Mouse (Mus musculus): ENCODE data around the gene 1700102P08Rik. TPM values are rescaled to one million over a fixed set of nuclear protein-coding genes. Genes with fewer than 3 reads are reported as not detected.
A peak's percentile ranks its signal among the peaks of the same experiment; 100 is the strongest.

The 1700102P08Rik gene
- 2.3 and 3.2 TPM in 2 replicates for polyA plus RNA-seq (2012; rRNA removed)

- no peak for DNase-seq (ENCODE audit: low read depth)
- TF ChIP-seq POLR2A (IDR thresholded peaks at IDR 0.05; ENCODE audit: borderline replicate concordance, extremely low read depth, insufficient read depth, insufficient read length, poor library complexity, severe bottlenecking) (no peak), CTCF (IDR thresholded peaks at IDR 0.05; ENCODE audit: borderline replicate concordance, extremely low read depth, insufficient read depth, insufficient read length) (no peak)
Measured at GRCm38 (mm10) chr9:108392676-108393075, at the start of gene 1700102P08Rik. Gene 1700102P08Rik (plus strand): TSS chr9:108392805.

DNA sequence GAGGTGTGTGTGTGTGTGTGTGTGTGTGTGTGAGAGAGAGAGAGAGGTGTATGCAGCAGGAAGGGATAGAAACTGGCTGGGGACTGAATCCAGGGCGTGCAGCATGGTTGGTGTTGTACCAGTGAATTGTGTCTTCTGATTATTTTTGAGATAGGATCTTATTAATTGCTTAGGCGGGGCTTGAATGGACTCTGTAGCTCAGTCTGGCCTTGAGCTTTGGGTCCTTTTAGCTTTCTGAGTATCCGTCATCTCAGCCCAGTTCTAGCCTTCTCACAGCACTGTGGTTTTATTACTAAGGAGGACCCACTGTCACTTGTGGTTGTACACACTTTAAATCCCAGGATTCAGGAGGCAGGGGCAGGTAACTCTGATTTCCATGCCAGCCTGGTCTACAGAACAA, 49.3 kb upstream of the 1700102P08Rik start:
- TF ChIP-seq CTCF (IDR thresholded peaks at IDR 0.05; ENCODE audit: borderline replicate concordance, extremely low read depth, insufficient read depth, insufficient read length) (no peak), POLR2A (IDR thresholded peaks at IDR 0.05; ENCODE audit: borderline replicate concordance, extremely low read depth, insufficient read depth, insufficient read length, poor library complexity, severe bottlenecking) (no peak)
- no peak for DNase-seq (ENCODE audit: low read depth)

DNA sequence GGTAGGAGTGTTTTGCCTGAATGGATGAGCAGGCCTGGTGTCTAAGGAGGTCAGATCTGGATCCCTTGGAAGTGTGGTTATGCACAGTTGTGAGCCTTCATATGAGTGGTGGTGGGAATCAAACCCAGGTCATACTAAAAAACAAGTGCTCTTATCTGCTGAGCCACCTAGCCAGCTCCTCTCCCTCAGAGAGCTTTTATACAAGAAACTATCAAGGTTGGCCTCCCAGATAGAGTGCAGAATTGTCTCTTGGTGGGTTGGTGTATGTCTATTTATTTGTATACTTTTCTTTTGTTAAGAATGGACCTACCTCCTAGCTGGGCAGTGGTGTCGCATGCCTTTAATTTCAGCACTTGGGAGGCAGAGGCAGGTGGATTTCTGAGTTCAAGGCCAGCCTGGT, 48.8 kb upstream of the 1700102P08Rik start:
- TF ChIP-seq CTCF (IDR thresholded peaks at IDR 0.05; ENCODE audit: borderline replicate concordance, extremely low read depth, insufficient read depth, insufficient read length): no peak
- TF ChIP-seq POLR2A (IDR thresholded peaks at IDR 0.05; ENCODE audit: borderline replicate concordance, extremely low read depth, insufficient read depth, insufficient read length, poor library complexity, severe bottlenecking): no peak
- DNase-seq (ENCODE audit: low read depth): no peak

- no peak for TF ChIP-seq POLR2A (IDR thresholded peaks at IDR 0.05; ENCODE audit: borderline replicate concordance, extremely low read depth, insufficient read depth, insufficient read length, poor library complexity, severe bottlenecking)
- no peak for TF ChIP-seq CTCF (IDR thresholded peaks at IDR 0.05; ENCODE audit: borderline replicate concordance, extremely low read depth, insufficient read depth, insufficient read length)
- DNase-seq (ENCODE audit: low read depth): no peak
Measured at GRCm38 (mm10) chr9:108344471-108344870, 48.1 kb upstream of the 1700102P08Rik start.

DNA sequence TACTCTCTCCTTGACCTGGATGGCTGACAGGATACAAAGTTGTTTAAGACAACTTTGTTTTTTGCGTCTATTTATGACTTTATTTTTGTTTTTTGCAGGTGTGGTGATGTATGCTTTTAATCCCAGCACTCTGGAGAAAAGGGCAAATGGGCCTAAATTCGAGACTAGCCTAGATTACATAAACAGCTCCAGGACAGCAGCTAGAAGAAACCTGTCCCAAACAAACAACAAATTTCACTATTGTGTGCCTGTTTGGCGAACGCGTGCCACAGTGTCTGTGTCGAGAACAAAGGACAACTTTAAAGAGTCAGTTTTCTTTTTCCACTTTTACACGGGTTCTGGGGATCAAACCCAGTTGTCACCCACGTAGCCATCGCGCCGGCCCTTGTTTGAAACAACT, 45.6 kb upstream of the 1700102P08Rik start:
- no peak for DNase-seq (ENCODE audit: low read depth)
- TF ChIP-seq POLR2A (IDR thresholded peaks at IDR 0.05; ENCODE audit: borderline replicate concordance, extremely low read depth, insufficient read depth, insufficient read length, poor library complexity, severe bottlenecking): no peak
- TF ChIP-seq CTCF (IDR thresholded peaks at IDR 0.05; ENCODE audit: borderline replicate concordance, extremely low read depth, insufficient read depth, insufficient read length): no peak

DNA sequence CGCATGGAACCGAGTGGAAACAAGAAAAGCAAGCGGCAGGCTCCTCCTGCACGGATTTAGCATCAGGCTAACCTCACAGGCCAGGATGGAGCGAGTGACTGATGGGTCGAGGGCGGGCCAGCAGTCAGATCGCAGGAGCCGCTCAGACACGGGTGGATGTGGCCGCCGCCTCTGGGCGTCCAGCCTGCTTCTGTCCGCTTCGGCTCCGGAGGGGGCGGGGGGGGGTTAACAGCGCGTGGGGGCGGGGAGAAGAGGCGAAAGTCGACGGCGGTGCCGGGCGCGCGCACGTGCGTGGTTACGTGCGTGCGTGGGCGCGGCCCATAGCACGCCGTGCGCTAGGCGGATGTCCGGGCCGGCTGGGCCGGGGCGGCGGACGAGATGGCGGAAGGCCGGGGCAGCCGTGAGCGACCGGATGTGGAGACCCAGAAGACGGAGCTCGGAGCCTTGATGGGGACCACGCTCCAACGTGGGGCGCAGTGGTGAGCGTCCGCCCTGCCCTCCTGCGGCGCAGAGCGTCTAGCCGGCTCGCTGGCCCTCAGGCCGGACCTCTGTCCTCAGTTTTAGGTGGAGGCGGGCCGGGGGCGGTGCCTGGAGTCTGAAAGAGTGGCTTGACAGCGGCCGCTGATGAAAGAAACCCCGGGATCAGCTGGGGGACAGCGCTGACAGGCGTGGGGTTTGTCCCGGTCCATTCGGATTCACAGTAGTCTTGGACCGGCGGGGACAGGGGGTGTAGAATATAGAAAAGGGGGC, 44.9 kb upstream of the 1700102P08Rik start, which contains the start of gene Usp4:
Gene Usp4 (plus strand): TSS at position 314 of the 750 bp plus-strand sequence.
- peak; percentile 96 for DNase-seq (ENCODE audit: low read depth)
- TF ChIP-seq CTCF (IDR thresholded peaks at IDR 0.05; ENCODE audit: borderline replicate concordance, extremely low read depth, insufficient read depth, insufficient read length) (no peak), POLR2A (IDR thresholded peaks at IDR 0.05; ENCODE audit: borderline replicate concordance, extremely low read depth, insufficient read depth, insufficient read length, poor library complexity, severe bottlenecking) (peak; percentile 87)

GRCm38 (mm10) chr9:108348290-108348680, 44.3 kb upstream of the 1700102P08Rik start:
- no peak for DNase-seq (ENCODE audit: low read depth)
- TF ChIP-seq POLR2A (IDR thresholded peaks at IDR 0.05; ENCODE audit: borderline replicate concordance, extremely low read depth, insufficient read depth, insufficient read length, poor library complexity, severe bottlenecking) (no peak), CTCF (IDR thresholded peaks at IDR 0.05; ENCODE audit: borderline replicate concordance, extremely low read depth, insufficient read depth, insufficient read length) (no peak)

- TF ChIP-seq POLR2A (IDR thresholded peaks at IDR 0.05; ENCODE audit: borderline replicate concordance, extremely low read depth, insufficient read depth, insufficient read length, poor library complexity, severe bottlenecking): no peak
- no peak for DNase-seq (ENCODE audit: low read depth)
Measured at GRCm38 (mm10) chr9:108349727-108350126, 42.9 kb upstream of the 1700102P08Rik start.

GRCm38 (mm10) chr9:108378234-108378633, 14.4 kb upstream of the 1700102P08Rik start:
- TF ChIP-seq CTCF (IDR thresholded peaks at IDR 0.05; ENCODE audit: borderline replicate concordance, extremely low read depth, insufficient read depth, insufficient read length): no peak
- no peak for TF ChIP-seq POLR2A (IDR thresholded peaks at IDR 0.05; ENCODE audit: borderline replicate concordance, extremely low read depth, insufficient read depth, insufficient read length, poor library complexity, severe bottlenecking)

DNA sequence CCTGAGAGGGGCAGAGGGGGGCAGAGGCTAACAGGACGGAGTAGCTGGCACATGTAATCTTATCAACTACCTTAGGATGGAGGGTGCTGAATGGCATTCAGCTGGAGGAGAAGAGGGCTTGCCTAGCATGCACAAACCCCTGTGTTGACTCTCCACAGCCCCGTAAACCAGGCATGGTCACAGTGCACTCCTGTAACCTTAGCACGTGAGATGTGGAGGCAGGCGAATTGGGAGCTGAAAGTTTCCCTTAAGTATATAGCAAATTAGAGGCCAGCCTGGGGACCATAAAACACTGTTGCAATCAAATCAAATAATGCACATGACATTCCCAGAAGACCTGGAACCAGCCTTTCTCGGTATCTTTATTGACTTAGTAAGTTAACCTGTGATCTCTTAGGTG, 13.9 kb upstream of the 1700102P08Rik start:
- no peak for TF ChIP-seq POLR2A (IDR thresholded peaks at IDR 0.05; ENCODE audit: borderline replicate concordance, extremely low read depth, insufficient read depth, insufficient read length, poor library complexity, severe bottlenecking)
- no peak for TF ChIP-seq CTCF (IDR thresholded peaks at IDR 0.05; ENCODE audit: borderline replicate concordance, extremely low read depth, insufficient read depth, insufficient read length)
- DNase-seq (ENCODE audit: low read depth): no peak

More at GRCm38 (mm10) chr9:108378234-108378633, 14.4 kb upstream of the 1700102P08Rik start:
- DNase-seq (ENCODE audit: low read depth): no peak

- TF ChIP-seq POLR2A (IDR thresholded peaks at IDR 0.05; ENCODE audit: borderline replicate concordance, extremely low read depth, insufficient read depth, insufficient read length, poor library complexity, severe bottlenecking) (no peak), CTCF (IDR thresholded peaks at IDR 0.05; ENCODE audit: borderline replicate concordance, extremely low read depth, insufficient read depth, insufficient read length) (no peak)
- no peak for DNase-seq (ENCODE audit: low read depth)
Measured at GRCm38 (mm10) chr9:108379294-108379693, 13.3 kb upstream of the 1700102P08Rik start.

DNA sequence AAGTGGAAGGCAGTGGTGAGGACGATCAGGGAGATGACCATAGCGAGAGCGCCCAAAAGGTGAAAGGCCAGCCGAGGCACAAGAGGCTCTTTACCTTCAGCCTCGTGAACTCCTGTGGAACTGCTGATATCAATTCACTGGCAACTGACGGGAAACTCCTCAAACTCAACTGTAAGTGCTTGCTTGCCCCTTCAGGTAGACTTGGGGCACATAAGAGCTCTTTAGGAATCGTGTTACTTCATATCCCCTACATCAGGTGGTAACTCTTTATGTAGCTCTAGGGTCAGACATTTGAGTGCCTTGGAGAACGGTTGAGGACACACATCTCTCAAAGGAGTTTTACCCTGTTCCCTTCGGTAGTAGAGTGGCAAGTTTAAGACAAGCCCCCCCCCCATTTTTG, 11.2 kb upstream of the 1700102P08Rik start:
- no peak for DNase-seq (ENCODE audit: low read depth)
- no peak for TF ChIP-seq CTCF (IDR thresholded peaks at IDR 0.05; ENCODE audit: borderline replicate concordance, extremely low read depth, insufficient read depth, insufficient read length)
- TF ChIP-seq POLR2A (IDR thresholded peaks at IDR 0.05; ENCODE audit: borderline replicate concordance, extremely low read depth, insufficient read depth, insufficient read length, poor library complexity, severe bottlenecking): no peak

Measured in brain, embryonic 14.5 days (tissue).